Mouse (Mus musculus): Measurements from ENCODE around the gene Slc12a3. TPM values are rescaled to one million over a fixed set of nuclear protein-coding genes. Genes with fewer than 3 reads are reported as not detected.

The Slc12a3 gene
- polyA plus RNA-seq, 1 experiment from 2014 or later = 0.12 TPM

MicroRNAs within 50 kb of the gene (microRNA counts, 519-probe panel; counts per million panel counts)
- microRNA mmu-miR-138 = 4,323 counts per million, percentile 80 among the panel's probes with 10 or more counts

Small RNA genes within 50 kb of the gene (microRNA-seq; reads per million reads assigned to microRNA genes)
- gene Mir138-2 = 323 reads per million, percentile 65 among the genes with 10 or more reads in this experiment

Other genes with a start within 250 kb of the Slc12a3 start
- 25.5 and 27.5 TPM in 2 replicates for gene Bbs2, start 230.3 kb upstream of the Slc12a3 start, polyA plus RNA-seq (2015; fragmentation: Nextera tagmentation; extraction: Ambion mirVana)
- gene Mt4, start 192.0 kb upstream of the Slc12a3 start, polyA plus RNA-seq (2015; fragmentation: Nextera tagmentation; extraction: Ambion mirVana) = not detected in 2 replicates
- gene Mt3, start 176.6 kb upstream of the Slc12a3 start, polyA plus RNA-seq (2015; fragmentation: Nextera tagmentation; extraction: Ambion mirVana) = 69.9 and 73.3 TPM in 2 replicates
- 6.1 and 9.4 TPM in 2 replicates for gene Mt2, start 156.5 kb upstream of the Slc12a3 start, polyA plus RNA-seq (2015; fragmentation: Nextera tagmentation; extraction: Ambion mirVana)
- gene Mt1, start 150.1 kb upstream of the Slc12a3 start, polyA plus RNA-seq (2015; fragmentation: Nextera tagmentation; extraction: Ambion mirVana) = 21.5 and 30.3 TPM in 2 replicates
- gene Nup93, start 114.6 kb upstream of the Slc12a3 start, polyA plus RNA-seq (2015; fragmentation: Nextera tagmentation; extraction: Ambion mirVana) = 76.0 and 77.7 TPM in 2 replicates
- gene Herpud1, start 57.2 kb downstream of the Slc12a3 start, polyA plus RNA-seq (2015; fragmentation: Nextera tagmentation; extraction: Ambion mirVana) = 58.2 and 60.0 TPM in 2 replicates
- 0.27 and 0.28 TPM in 2 replicates for gene Nlrc5, start 105.2 kb downstream of the Slc12a3 start, polyA plus RNA-seq (2015; fragmentation: Nextera tagmentation; extraction: Ambion mirVana)
- 9.8 and 12.3 TPM in 2 replicates for gene Cpne2, start 203.8 kb downstream of the Slc12a3 start, polyA plus RNA-seq (2015; fragmentation: Nextera tagmentation; extraction: Ambion mirVana)